Mouse (Mus musculus) hindbrain, embryonic 14.5 days (tissue): ENCODE results near the gene Atrip. TPM values are rescaled to one million over a fixed set of nuclear protein-coding genes. Genes with fewer than 3 reads are reported as not detected.

ENCODE experiments used
- ATAC-seq: fragments of 200-750 bp; cut with Nextera tagmentation; 2 replicates; pipeline ENCODE4 v1.8.0; 2017; ENCODE audit warnings: moderate number of reproducible peaks, mild to moderate bottlenecking, moderate TSS enrichment, moderate library complexity; ENCODE audit not compliant: low FRiP score
- DNase-seq: peaks from one replicate; pipeline ENCODE4 v3.0.0-alpha.2; 2015; ENCODE audit warnings: low spot score
- H3K27ac ChIP-seq: fragments of 300-500 bp; sonication (generic); 2 replicates; pipeline ENCODE4 v1.5.1; 2014; ENCODE audit warnings: mild to moderate bottlenecking, moderate library complexity
- H3K27me3 ChIP-seq: fragments of 300-500 bp; sonication (generic); 2 replicates; pipeline ENCODE4 v1.6.1; 2014; ENCODE audit warnings: mild to moderate bottlenecking, low read length, mixed read lengths; ENCODE audit not compliant: control insufficient read depth, insufficient read depth
- H3K36me3 ChIP-seq: fragments of 300-500 bp; sonication (generic); replicated peaks from 2 replicates; pipeline ENCODE4 v1.6.1; 2014; ENCODE audit not compliant: control insufficient read depth, insufficient read depth
- H3K4me1 ChIP-seq: fragments of 300-500 bp; sonication (generic); replicated peaks from 2 replicates; pipeline ENCODE4 v1.6.1; 2014; ENCODE audit warnings: antibody characterized with exemption, low read length, mixed read lengths; ENCODE audit not compliant: control insufficient read depth, insufficient read depth
- H3K4me2 ChIP-seq: fragments of 300-500 bp; sonication (generic); replicated peaks from 2 replicates; pipeline ENCODE4 v1.6.1; 2014; ENCODE audit warnings: mild to moderate bottlenecking, moderate library complexity
- H3K4me3 ChIP-seq: fragments of 300-500 bp; sonication (generic); replicated peaks from 2 replicates; pipeline ENCODE4 v1.5.1; 2014; ENCODE audit warnings: mild to moderate bottlenecking, low read length
- H3K9ac ChIP-seq: fragments of 300-500 bp; sonication (generic); 2 replicates; pipeline ENCODE4 v1.6.1; 2014
- H3K9me3 ChIP-seq: fragments of 300-500 bp; sonication (generic); 2 replicates; pipeline ENCODE4 v1.6.1; 2016; ENCODE audit warnings: low read length; ENCODE audit not compliant: control insufficient read depth
- WGBS: fragments of 180-500 bp; shearing (Covaris S2); extraction: QIAGEN DNeasy Blood & Tissue Kit; methylation state at CpG from one replicate; pipeline ENCODE4 v1.1.7; 2014; 5-methylcytosine and 5-hydroxymethylcytosine counted together
- polyA plus RNA-seq: library from polyadenylated mRNA; unstranded; fragments of >200 nt; fragmentation: Nextera tagmentation; extraction: Ambion mirVana; gene quantifications from 2 replicates; pipeline ENCODE4 v1.2.1, GENCODE M21; 2014

Gene Atrip
- polyA plus RNA-seq, 1 experiment from 2014 or later = 29.8 TPM

DNA sequence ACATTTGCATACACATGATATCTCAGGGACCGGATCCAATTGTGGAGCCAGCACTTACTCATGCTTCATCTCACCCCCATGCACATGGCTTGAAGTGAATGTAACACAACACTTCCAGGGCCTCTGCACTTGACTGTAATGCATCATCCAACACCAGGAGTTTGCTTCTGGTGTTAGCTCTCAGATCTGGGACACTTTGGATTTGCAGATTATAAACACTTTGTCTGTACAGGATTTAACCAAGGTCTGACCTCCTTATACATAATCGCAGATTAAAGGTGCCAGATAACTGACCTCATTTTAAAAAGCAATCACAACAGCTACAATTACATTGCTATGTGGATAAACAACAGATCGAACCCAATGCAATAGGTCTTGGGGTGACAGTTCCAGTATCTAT is 6.6 kb upstream of the Atrip start:
- no peak overlapping the region for H3K27ac ChIP-seq
- 94% methylated on average over 3 of the region's 3 CpGs for WGBS
- peaks cover 18% of the 10 kb centered on the region for H3K4me1 ChIP-seq
- H3K9me3 ChIP-seq = no peaks in the 10 kb centered on the region
- peaks cover 24% of the 10 kb centered on the region for H3K36me3 ChIP-seq
- H3K9ac ChIP-seq = no peak overlapping the region
- ATAC-seq (no peak), DNase-seq (no peak)
- no peak overlapping the region for H3K4me3 ChIP-seq
- no peaks in the 10 kb centered on the region for H3K27me3 ChIP-seq
- H3K4me2 ChIP-seq = no peak overlapping the region

- peaks cover 85% of the 10 kb centered on the region for H3K36me3 ChIP-seq
- 96% methylated on average over 3 of the region's 3 CpGs for WGBS
- no peaks in the 10 kb centered on the region for H3K27me3 ChIP-seq
- peaks cover 14% of the 10 kb centered on the region for H3K4me1 ChIP-seq
- H3K27ac ChIP-seq = no peak overlapping the region
- H3K4me3 ChIP-seq = no peak overlapping the region
- no peak for DNase-seq
- ATAC-seq = no peak
- H3K9me3 ChIP-seq = no peaks in the 10 kb centered on the region
- H3K4me2 ChIP-seq = no peak overlapping the region
- no peak overlapping the region for H3K9ac ChIP-seq
Measured at GRCm38 (mm10) chr9:109068095-109068735, 5.7 kb downstream of the Atrip start.

- H3K9me3 ChIP-seq = no peaks in the 10 kb centered on the region
- ATAC-seq = no peak
- no peak overlapping the region for H3K27ac ChIP-seq
- WGBS = 91% methylated on average over 5 of the region's 5 CpGs
- no peaks in the 10 kb centered on the region for H3K27me3 ChIP-seq
- H3K4me3 ChIP-seq = no peak overlapping the region
- peaks cover 90% of the 10 kb centered on the region for H3K36me3 ChIP-seq
- H3K4me2 ChIP-seq = no peak overlapping the region
- no peak for DNase-seq
- H3K9ac ChIP-seq = no peak overlapping the region
- peaks cover 11% of the 10 kb centered on the region; the same call in 1 of the 2 replicates for H3K4me1 ChIP-seq
Measured at GRCm38 (mm10) chr9:109060898-109061295, 13.0 kb downstream of the Atrip start.

DNA sequence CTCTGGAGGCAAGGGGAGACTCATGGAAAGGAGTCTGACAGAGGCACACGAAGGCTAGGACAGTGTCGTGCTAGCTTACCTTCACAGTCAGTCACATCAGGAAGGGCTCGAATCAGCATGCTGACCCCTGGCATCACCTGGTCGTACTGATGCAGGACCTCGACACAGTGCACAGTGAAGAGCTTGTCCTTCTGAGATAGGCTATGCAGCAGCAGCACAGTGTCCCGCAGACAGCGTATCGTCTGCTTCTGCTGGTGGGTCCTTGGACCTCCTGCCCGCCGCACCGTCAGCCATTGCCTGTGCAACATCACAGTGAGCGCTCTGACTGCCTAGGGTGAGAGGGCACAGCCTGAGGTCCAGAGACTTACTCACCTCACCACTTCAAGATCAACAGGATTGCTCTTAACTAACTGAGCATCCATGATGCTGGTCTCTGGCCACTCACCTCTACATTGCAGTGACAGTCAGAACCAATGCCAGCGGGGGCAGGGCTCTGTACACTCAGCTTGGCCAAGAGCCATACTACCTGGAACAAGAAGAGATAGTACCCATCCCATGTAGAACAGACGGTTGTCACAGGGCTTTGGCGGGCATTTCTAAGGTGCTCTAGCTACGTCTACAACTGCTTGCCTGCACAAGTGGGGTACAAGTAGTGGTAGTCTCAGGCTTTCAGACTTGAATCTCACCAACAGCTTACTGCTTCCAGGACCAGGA is 13.6 kb downstream of the Atrip start:
- 92% methylated on average over 16 of the region's 16 CpGs for WGBS
- Histone ChIP-seq H3K27me3 (no peaks in the 10 kb centered on the region), H3K27ac (no peak overlapping the region), H3K4me2 (no peak overlapping the region), H3K36me3 (peaks cover 85% of the 10 kb centered on the region), H3K9ac (no peak overlapping the region), H3K4me3 (no peak overlapping the region), H3K4me1 (peaks cover 13% of the 10 kb centered on the region), H3K9me3 (no peaks in the 10 kb centered on the region)
- ATAC-seq = 0 out of 2 replicates have a peak, but pooled peaks have one; percentile 15
- DNase-seq = no peak

DNA sequence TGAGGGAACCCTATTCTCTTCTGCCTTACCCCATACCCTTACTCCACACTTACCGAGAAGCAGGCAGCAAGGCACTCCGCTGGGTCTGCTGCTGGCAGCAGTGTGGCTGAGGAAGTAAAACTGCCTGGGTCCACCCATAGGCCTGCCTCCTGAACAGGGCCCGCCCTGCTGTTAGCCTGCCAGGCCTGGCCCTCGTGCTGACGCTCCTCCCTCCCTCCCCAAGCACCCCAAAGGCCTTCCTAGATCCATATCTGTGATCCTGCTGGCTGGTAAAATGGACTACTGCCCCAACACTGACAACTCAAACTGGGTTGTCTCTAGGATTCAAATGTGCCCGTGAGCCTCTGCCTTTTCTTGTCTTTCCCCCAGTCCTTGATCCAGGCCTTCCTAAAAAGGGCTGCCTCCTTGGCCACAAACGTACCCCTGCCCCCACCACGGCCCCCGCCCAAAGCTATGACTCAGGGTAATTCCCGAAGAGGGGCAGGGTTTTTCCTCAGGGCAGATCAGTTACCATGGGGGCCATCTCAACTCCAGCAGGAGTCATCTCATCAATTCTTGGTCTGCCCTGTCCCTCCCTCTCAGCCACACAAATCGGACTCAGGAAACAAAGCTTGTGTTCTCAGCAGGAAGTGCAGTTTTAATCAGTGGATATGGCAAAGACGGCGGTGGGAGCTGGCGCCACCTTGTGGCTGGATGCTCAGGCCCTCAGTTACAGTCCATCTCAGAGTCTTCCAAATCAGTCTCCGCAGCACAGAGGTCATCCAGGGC is 14.6 kb downstream of the Atrip start, which contains the start of gene Trex1:
Gene Trex1 (minus strand): TSS at position 599 of the 768 bp plus-strand sequence.
- peaks cover 74% of the 10 kb centered on the region for H3K36me3 ChIP-seq
- peaks cover 17% of the 10 kb centered on the region for H3K4me1 ChIP-seq
- peak within 1 kb of the TSS; percentile 82 for H3K27ac ChIP-seq
- ATAC-seq (peak; percentile 65), DNase-seq (peak; percentile 80)
- no peaks in the 10 kb centered on the region for H3K9me3 ChIP-seq
- no peaks in the 10 kb centered on the region for H3K27me3 ChIP-seq
- H3K9ac ChIP-seq = peak within 1 kb of the TSS; percentile 64
- WGBS = 29% methylated on average over 15 of the region's 15 CpGs
- peak within 1 kb of the TSS; percentile 32 for H3K4me3 ChIP-seq
- peak within 1 kb of the TSS; percentile 61 for H3K4me2 ChIP-seq

GRCm38 (mm10) chr9:109058006-109058765 is 15.7 kb downstream of the Atrip start:
- peaks cover 17% of the 10 kb centered on the region for H3K4me1 ChIP-seq
- WGBS = 94% methylated on average over 19 of the region's 19 CpGs
- H3K27ac ChIP-seq = peak overlapping the region; percentile 82; the same call in 1 of the 2 replicates
- no peaks in the 10 kb centered on the region for H3K9me3 ChIP-seq
- no peaks in the 10 kb centered on the region for H3K27me3 ChIP-seq
- no peak overlapping the region for H3K4me3 ChIP-seq
- ATAC-seq (no peak), DNase-seq (no peak)
- H3K36me3 ChIP-seq = peaks cover 63% of the 10 kb centered on the region
- H3K4me2 ChIP-seq = peak overlapping the region; percentile 61; the same call in 1 of the 2 replicates
- no peak overlapping the region for H3K9ac ChIP-seq

GRCm38 (mm10) chr9:109057543-109057942 is 16.4 kb downstream of the Atrip start:
- ATAC-seq (no peak), DNase-seq (no peak)
- Histone ChIP-seq H3K27me3 (no peaks in the 10 kb centered on the region), H3K4me3 (no peak overlapping the region), H3K4me2 (no peak overlapping the region), H3K4me1 (peaks cover 17% of the 10 kb centered on the region), H3K9me3 (no peaks in the 10 kb centered on the region), H3K9ac (no peak overlapping the region), H3K27ac (no peak overlapping the region), H3K36me3 (peaks cover 57% of the 10 kb centered on the region)
- 94% methylated on average over 5 of the region's 5 CpGs for WGBS

DNA sequence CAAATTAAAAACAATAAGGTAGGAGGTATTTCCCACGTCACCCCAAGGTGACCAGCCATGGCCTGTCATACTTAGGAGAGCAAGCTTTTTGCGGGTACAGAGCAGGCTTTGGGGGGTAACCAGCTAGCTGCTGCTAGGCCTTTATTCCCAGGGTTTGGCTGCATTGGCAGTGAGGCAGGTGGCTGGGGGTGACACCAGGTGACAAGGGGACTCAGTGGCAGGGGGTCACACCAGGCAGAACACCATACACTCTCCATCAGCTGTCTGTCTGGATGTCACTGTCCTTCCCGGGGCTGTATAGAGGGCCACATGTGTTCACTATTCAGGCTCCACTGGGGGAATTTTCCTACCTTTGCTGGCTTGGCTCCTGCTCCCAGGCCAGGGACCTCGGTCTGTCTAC is 17.0 kb downstream of the Atrip start:
- no peak overlapping the region for H3K4me2 ChIP-seq
- H3K27me3 ChIP-seq = no peaks in the 10 kb centered on the region
- ATAC-seq (no peak), DNase-seq (no peak)
- no peak overlapping the region for H3K4me3 ChIP-seq
- no peak overlapping the region for H3K9ac ChIP-seq
- WGBS = 91% methylated on average over 4 of the region's 4 CpGs
- H3K4me1 ChIP-seq = peaks cover 17% of the 10 kb centered on the region
- peaks cover 50% of the 10 kb centered on the region for H3K36me3 ChIP-seq
- H3K27ac ChIP-seq = no peak overlapping the region
- H3K9me3 ChIP-seq = no peaks in the 10 kb centered on the region
